Mouse (Mus musculus): ENCODE measurements around the gene Ank. TPM values are rescaled to one million over a fixed set of nuclear protein-coding genes. Genes with fewer than 3 reads are reported as not detected.

The Ank gene
- polyA plus RNA-seq, 1 experiment from 2014 or later, result 13.2 TPM

- 95% methylated on average over 5 of the region's 5 CpGs for WGBS
- Histone ChIP-seq H3K4me3 (no peak overlapping the region), H3K27ac (no peak overlapping the region), H3K36me3 (replicated peaks) (peaks cover 3% of the 10 kb centered on the region; the same call in 1 of the 2 replicates), H3K27me3 (replicated peaks) (no peaks in the 10 kb centered on the region), H3K4me1 (no peaks in the 10 kb centered on the region), H3K9me3 (no peaks in the 10 kb centered on the region), H3K9ac (no peak overlapping the region), H3K4me2 (no peak overlapping the region)
- ATAC-seq (replicated peaks), result no peak
These were observed 134.0 kb downstream of the Ank start for GRCm38 (mm10) chr15:27600524-27600923.

GRCm38 (mm10) chr15:27604558-27604957 lies 138.1 kb downstream of the Ank start:
- no peaks in the 10 kb centered on the region for H3K4me1 ChIP-seq
- 90% methylated on average over 3 of the region's 3 CpGs for WGBS
- no peaks in the 10 kb centered on the region for H3K9me3 ChIP-seq
- no peak overlapping the region for H3K9ac ChIP-seq
- no peak overlapping the region for H3K4me2 ChIP-seq
- ATAC-seq (replicated peaks), result no peak
- peaks cover 9% of the 10 kb centered on the region; the same call in 1 of the 2 replicates for H3K36me3 ChIP-seq (replicated peaks)
- no peak overlapping the region for H3K4me3 ChIP-seq
- no peak overlapping the region for H3K27ac ChIP-seq
- no peaks in the 10 kb centered on the region for H3K27me3 ChIP-seq (replicated peaks)

- Histone ChIP-seq H3K36me3 (replicated peaks) (peaks cover 9% of the 10 kb centered on the region; the same call in 1 of the 2 replicates), H3K9me3 (no peaks in the 10 kb centered on the region), H3K27me3 (replicated peaks) (no peaks in the 10 kb centered on the region), H3K4me2 (no peak overlapping the region), H3K27ac (no peak overlapping the region), H3K4me1 (no peaks in the 10 kb centered on the region), H3K4me3 (no peak overlapping the region), H3K9ac (no peak overlapping the region)
- WGBS, result 87% methylated on average over 3 of the region's 3 CpGs
- no peak for ATAC-seq (replicated peaks)
These were observed 138.8 kb downstream of the Ank start for GRCm38 (mm10) chr15:27605252-27605651.

- Histone ChIP-seq H3K9ac (no peak overlapping the region), H3K4me3 (no peak overlapping the region), H3K36me3 (replicated peaks) (peaks cover 12% of the 10 kb centered on the region; the same call in 1 of the 2 replicates), H3K27me3 (replicated peaks) (no peaks in the 10 kb centered on the region), H3K27ac (no peak overlapping the region), H3K4me1 (0 out of 2 replicates have a peak, but pooled peaks cover 2% of the 10 kb centered on the region), H3K9me3 (no peaks in the 10 kb centered on the region), H3K4me2 (no peak overlapping the region)
- WGBS, result 84% methylated on average over 4 of the region's 4 CpGs
- no peak for ATAC-seq (replicated peaks)
These were observed 143.1 kb downstream of the Ank start for GRCm38 (mm10) chr15:27609554-27609953.

GRCm38 (mm10) chr15:27612533-27613221 lies 146.2 kb downstream of the Ank start:
- ATAC-seq (replicated peaks), result peak; percentile 89
- H3K4me1 ChIP-seq, result 0 out of 2 replicates have a peak, but pooled peaks cover 2% of the 10 kb centered on the region
- H3K36me3 ChIP-seq (replicated peaks), result peaks cover 25% of the 10 kb centered on the region; the same call in 1 of the 2 replicates
- no peaks in the 10 kb centered on the region for H3K9me3 ChIP-seq
- 37% methylated on average over 6 of the region's 6 CpGs for WGBS
- H3K9ac ChIP-seq, result no peak overlapping the region
- H3K27ac ChIP-seq, result no peak overlapping the region
- no peak overlapping the region for H3K4me3 ChIP-seq
- H3K27me3 ChIP-seq (replicated peaks), result no peaks in the 10 kb centered on the region
- no peak overlapping the region for H3K4me2 ChIP-seq

- Histone ChIP-seq H3K4me2 (no peak overlapping the region), H3K36me3 (replicated peaks) (peaks cover 24% of the 10 kb centered on the region; the same call in 1 of the 2 replicates), H3K27ac (no peak overlapping the region), H3K4me3 (no peak overlapping the region), H3K9ac (no peak overlapping the region), H3K27me3 (replicated peaks) (no peaks in the 10 kb centered on the region), H3K4me1 (0 out of 2 replicates have a peak, but pooled peaks cover 2% of the 10 kb centered on the region), H3K9me3 (no peaks in the 10 kb centered on the region)
- 92% methylated on average over 4 of the region's 4 CpGs for WGBS
- ATAC-seq (replicated peaks), result peak; percentile 31; the same call in 1 of the 2 replicates
These were observed 146.8 kb downstream of the Ank start for GRCm38 (mm10) chr15:27613255-27613654.

GRCm38 (mm10) chr15:27616159-27616558 lies 149.7 kb downstream of the Ank start:
- 92% methylated on average over 4 of the region's 4 CpGs for WGBS
- Histone ChIP-seq H3K27ac (no peak overlapping the region), H3K9me3 (no peaks in the 10 kb centered on the region), H3K4me3 (no peak overlapping the region), H3K4me2 (no peak overlapping the region), H3K27me3 (replicated peaks) (no peaks in the 10 kb centered on the region), H3K4me1 (0 out of 2 replicates have a peak, but pooled peaks cover 2% of the 10 kb centered on the region), H3K9ac (no peak overlapping the region), H3K36me3 (replicated peaks) (peaks cover 13% of the 10 kb centered on the region; the same call in 1 of the 2 replicates)
- ATAC-seq (replicated peaks), result no peak

- H3K4me2 ChIP-seq, result no peak overlapping the region
- H3K4me1 ChIP-seq, result 0 out of 2 replicates have a peak, but pooled peaks cover 2% of the 10 kb centered on the region
- peaks cover 13% of the 10 kb centered on the region; the same call in 1 of the 2 replicates for H3K36me3 ChIP-seq (replicated peaks)
- no peak overlapping the region for H3K27ac ChIP-seq
- no peaks in the 10 kb centered on the region for H3K9me3 ChIP-seq
- no peaks in the 10 kb centered on the region for H3K27me3 ChIP-seq (replicated peaks)
- WGBS, result 95% methylated on average over 3 of the region's 3 CpGs
- no peak overlapping the region for H3K9ac ChIP-seq
- no peak overlapping the region for H3K4me3 ChIP-seq
- ATAC-seq (replicated peaks), result no peak
These were observed 150.8 kb downstream of the Ank start for GRCm38 (mm10) chr15:27617227-27617626.

- no peaks in the 10 kb centered on the region for H3K9me3 ChIP-seq
- WGBS, result 95% methylated on average over 6 of the region's 6 CpGs
- H3K27me3 ChIP-seq (replicated peaks), result no peaks in the 10 kb centered on the region
- H3K36me3 ChIP-seq (replicated peaks), result peaks cover 19% of the 10 kb centered on the region
- no peak overlapping the region for H3K4me2 ChIP-seq
- H3K4me3 ChIP-seq, result no peak overlapping the region
- no peak overlapping the region for H3K27ac ChIP-seq
- no peak overlapping the region for H3K9ac ChIP-seq
- H3K4me1 ChIP-seq, result no peaks in the 10 kb centered on the region
- no peak for ATAC-seq (replicated peaks)
These were observed 152.5 kb downstream of the Ank start for GRCm38 (mm10) chr15:27618778-27619533.

GRCm38 (mm10) chr15:27619683-27620082 lies 153.2 kb downstream of the Ank start:
- H3K4me1 ChIP-seq, result no peaks in the 10 kb centered on the region
- H3K9me3 ChIP-seq, result no peaks in the 10 kb centered on the region
- WGBS, result 89% methylated on average over 3 of the region's 3 CpGs
- peaks cover 19% of the 10 kb centered on the region for H3K36me3 ChIP-seq (replicated peaks)
- ATAC-seq (replicated peaks), result no peak
- no peak overlapping the region for H3K4me2 ChIP-seq
- no peaks in the 10 kb centered on the region for H3K27me3 ChIP-seq (replicated peaks)
- H3K9ac ChIP-seq, result no peak overlapping the region
- H3K4me3 ChIP-seq, result no peak overlapping the region
- H3K27ac ChIP-seq, result no peak overlapping the region

- Histone ChIP-seq H3K9me3 (no peaks in the 10 kb centered on the region), H3K27ac (no peak overlapping the region), H3K27me3 (replicated peaks) (no peaks in the 10 kb centered on the region), H3K4me2 (no peak overlapping the region), H3K4me1 (no peaks in the 10 kb centered on the region), H3K9ac (no peak overlapping the region), H3K36me3 (replicated peaks) (peaks cover 15% of the 10 kb centered on the region), H3K4me3 (no peak overlapping the region)
- no peak for ATAC-seq (replicated peaks)
- WGBS, result 91% methylated on average over 6 of the region's 6 CpGs
These were observed 154.2 kb downstream of the Ank start for GRCm38 (mm10) chr15:27620475-27621185.

GRCm38 (mm10) chr15:27623286-27623685 lies 156.8 kb downstream of the Ank start:
- Histone ChIP-seq H3K27ac (no peak overlapping the region), H3K9me3 (no peaks in the 10 kb centered on the region), H3K4me3 (no peak overlapping the region), H3K4me1 (0 out of 2 replicates have a peak, but pooled peaks cover under 1% of the 10 kb centered on the region), H3K4me2 (no peak overlapping the region), H3K36me3 (replicated peaks) (peaks cover 5% of the 10 kb centered on the region; the same call in 1 of the 2 replicates), H3K27me3 (replicated peaks) (no peaks in the 10 kb centered on the region), H3K9ac (no peak overlapping the region)
- no peak for ATAC-seq (replicated peaks)
- WGBS, result 94% methylated on average over 6 of the region's 6 CpGs
